Mouse (Mus musculus) heart, postnatal 10 days (tissue): Measurements from ENCODE around the gene Ctrb1. TPM values are rescaled to one million over a fixed set of nuclear protein-coding genes. Genes with fewer than 3 reads are reported as not detected.

Experiments used
- DNase-seq, 2 experiments: peaks; one replicate each; pipeline ENCODE4 v3.0.0; 2021
- intact Hi-C: fragments of 180-260 bp; cut with DNase I; formaldehyde crosslinking; loops from one replicate; pipeline ENCODE4 v1.15.1; 2025
- total RNA-seq, 2 experiments: library from RNA; stranded (reverse); gene quantifications; 2 replicates each; pipeline ENCODE4 v1.2.3; 2021

Ctrb1 gene
- total RNA-seq, 2 experiments from 2014 or later, result 0.40 TPM; not detected in 1

DNA sequence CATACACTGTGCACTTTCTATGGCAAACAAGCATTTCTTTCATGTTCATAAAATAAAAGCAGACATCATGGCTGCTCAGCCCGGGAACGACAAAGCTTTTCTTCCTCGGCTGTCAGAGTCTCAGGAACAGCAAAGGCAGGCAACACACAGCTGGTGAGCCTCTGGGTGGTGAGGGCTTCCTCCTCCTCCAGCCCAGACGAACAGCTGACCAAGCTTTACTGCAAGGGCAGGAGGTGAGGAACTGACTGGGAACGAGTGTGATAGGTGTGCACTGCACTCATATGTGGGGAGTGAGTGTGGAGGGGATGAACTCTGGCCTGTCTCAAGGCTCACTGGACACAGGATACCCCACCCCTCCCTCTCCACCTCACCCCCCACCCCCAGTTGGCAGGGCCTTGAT is 28.1 kb upstream of the Ctrb1 start:
- intact Hi-C loops, result no loop called here
- no peak for DNase-seq

DNA sequence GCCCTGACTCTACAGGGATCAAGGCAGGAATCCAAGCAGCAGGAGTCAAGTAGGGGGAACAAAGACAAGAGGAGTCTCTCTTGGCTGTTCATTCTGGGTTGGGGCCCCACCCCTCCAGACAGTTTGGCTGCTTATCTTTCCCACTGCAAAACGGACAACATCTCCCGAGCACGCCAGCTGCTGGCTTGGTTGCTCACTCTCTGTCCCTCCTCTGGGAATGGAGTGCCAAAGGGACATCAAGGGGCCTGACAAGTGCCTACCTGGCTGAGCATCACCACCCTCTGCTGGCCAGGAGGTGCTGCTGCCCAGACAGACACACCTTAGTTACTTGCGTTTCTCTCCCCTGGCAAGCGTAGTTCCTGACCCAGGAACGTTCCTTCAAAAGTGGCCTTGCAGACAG is 27.1 kb upstream of the Ctrb1 start:
- intact Hi-C loops, result no loop called here
- DNase-seq, result peak; percentile 73 to 75

DNA sequence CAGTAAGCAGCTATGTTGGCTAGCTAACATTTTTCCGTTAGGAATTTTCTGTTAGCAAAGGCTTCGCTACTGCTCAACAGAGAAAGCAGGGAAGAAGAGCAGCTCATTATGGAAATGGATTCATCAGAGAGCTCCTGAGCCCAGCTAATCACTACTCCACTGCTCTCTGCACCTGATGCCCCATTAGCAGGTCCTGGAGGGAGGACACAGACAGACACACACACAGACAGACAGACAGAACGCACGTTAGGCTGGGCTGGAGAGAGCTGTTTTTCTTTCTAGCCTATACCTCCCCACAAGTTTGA is 26.6 kb upstream of the Ctrb1 start:
- DNase-seq, result no peak
- intact Hi-C loops, result no loop called here

DNA sequence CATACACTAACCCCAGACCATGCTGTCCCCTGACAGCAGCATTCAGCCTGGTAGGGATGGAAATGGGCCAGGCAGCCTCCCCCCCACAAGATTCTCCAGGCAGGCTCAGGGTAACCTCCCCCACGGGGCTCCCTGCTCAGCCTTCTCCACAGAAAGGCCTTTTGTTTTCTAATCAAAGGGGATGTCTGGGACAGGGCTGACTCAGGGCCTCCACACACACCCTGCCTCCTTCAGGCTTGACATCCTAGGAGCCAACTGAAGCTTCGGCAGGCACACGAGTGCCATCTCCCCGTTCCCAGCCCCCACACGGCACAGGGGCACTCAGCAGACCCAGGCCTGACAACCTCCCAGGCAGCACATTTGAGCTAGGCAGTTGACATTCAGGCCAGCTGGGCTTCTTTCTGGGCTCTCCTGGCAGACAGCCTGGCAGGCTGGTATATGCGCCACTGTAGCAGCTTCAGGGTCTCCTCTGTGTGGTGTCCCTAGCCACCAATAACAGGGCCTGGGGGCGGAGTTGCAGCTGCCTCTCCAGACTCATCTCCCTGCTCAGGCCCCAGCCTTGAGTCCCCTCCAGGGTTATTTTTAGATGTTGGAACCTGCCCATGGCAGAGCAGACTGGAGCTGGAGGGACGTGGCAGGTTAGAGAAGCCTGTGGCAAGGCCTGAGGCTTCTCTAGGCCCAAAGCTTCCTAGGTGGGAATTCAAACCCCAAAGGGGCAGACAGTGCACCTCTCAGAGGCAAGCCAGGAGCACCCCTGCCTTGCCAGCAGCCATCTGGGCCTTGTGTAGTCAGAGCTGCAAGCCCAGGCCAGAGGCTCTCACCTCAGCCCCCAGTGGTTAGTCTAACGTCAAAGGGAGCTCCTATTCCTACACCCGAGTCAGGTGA is 26.0 kb upstream of the Ctrb1 start:
- intact Hi-C loops, result no loop called here
- DNase-seq, result peak; percentile 94 to 95

DNA sequence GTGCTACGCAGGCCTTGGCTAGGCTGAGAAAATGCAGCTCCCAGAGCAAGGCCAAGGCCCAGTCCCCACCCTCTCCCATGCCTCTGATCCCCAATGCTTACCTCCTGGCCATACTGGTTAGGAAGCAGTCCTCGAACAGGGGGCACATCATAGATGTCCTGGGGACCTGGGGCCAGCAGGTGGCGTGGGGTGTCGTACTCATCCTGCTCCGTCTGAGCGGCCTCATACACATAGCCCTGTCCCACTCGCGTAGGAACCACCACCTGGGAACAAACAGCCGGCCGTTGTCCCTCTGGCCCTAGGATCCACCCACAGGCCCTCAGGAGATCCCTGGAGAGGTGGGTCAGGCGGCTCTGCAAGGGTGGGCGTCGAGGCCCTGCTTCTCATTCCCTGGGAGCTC is 24.7 kb upstream of the Ctrb1 start:
- intact Hi-C loops, result no loop called here

DNA sequence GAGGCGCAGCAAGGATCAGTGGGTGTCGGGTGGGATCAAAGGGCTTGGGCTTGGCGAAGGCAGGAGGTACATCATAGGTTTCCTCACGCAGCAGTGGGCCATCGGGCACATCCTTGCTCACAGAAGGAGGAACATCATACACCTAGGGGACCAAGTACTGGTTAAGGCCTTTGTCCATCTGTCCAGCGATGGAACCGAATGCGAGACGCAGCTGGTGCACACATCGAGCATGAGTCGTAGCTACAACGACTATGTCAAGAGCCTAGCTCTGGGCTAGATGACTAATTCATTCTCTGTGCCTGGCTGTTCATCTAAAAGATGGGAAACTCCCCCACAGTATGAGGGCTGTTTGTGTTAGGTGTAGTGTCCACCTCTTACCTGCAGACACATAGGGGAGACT is 23.5 kb upstream of the Ctrb1 start:
- no peak for DNase-seq
- intact Hi-C loops, result no loop called here

More for the DNA sequence above, 24.7 kb upstream of the Ctrb1 start:
- DNase-seq, result no peak

DNA sequence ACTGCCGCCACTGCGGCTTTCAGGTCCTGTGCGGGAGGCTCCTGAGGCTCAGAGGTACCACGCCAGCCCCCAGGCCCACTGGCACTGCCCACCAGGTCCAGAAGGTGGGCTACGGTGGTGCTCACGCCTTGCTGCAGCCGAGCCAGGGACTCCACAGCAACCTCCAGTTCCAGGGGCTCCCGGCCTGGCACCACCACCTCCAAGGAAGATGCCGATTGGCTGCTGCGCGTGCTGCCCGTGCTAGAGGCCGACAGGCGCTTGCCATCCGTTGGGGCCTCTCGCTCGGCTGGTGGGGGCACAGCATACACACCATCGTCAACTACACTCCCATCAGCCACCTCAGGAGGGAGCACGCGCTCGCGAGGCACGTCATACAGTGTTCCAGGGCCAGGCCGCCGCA is 23.0 kb upstream of the Ctrb1 start:
- intact Hi-C loops, result loop anchor here (2.0 kb wide), 2 partner anchors 35 to 99 kb away; no protein-coding TSS in a partner anchor
- no peak for DNase-seq

DNA sequence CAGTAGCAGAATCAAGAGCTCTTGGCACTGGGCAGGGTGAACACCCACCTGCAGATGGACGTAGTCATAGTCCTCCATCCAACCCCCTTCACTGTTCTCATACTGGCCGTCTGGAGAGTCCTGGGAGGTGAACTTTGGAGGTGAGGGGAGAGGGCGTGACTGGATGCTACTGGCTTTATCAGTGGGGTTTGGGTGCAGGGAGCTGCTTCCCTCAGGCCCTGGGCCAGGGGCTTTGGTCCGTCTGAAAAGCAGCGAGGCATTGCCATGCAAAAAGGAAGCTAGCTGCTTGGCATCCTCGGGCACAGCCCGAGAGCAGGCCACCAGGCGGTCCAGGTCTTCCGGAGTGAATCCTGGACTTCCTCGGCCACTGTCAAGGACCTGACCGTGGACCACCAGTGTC is 22.5 kb upstream of the Ctrb1 start:
- intact Hi-C loops, result loop anchor here (2.0 kb wide), 2 partner anchors 34 to 100 kb away; no protein-coding TSS in a partner anchor
- no peak for DNase-seq

DNA sequence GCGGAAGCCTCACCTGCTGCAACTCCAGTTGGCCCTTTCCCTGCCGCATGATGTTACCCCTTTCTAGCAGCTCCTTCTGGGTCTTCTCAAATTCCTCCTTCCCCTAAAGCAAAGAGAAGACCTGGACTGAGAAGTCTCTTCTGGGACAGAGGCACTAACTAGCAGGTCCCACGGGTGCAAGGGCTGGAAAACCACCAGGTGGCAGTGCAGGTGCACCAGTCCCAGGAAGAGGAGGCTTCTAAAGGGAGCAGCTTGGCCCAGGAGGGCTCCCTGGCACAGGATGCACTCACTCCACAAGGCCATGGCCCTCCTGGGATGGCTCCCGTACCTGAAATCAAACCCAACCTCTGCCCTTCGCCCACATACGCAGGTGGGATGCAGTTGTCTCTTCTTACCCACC is 21.8 kb upstream of the Ctrb1 start:
- intact Hi-C loops, result loop anchor here (2.0 kb wide), 2 partner anchors 34 to 100 kb away; no protein-coding TSS in a partner anchor
- DNase-seq, result peak; percentile 77 to 85

DNA sequence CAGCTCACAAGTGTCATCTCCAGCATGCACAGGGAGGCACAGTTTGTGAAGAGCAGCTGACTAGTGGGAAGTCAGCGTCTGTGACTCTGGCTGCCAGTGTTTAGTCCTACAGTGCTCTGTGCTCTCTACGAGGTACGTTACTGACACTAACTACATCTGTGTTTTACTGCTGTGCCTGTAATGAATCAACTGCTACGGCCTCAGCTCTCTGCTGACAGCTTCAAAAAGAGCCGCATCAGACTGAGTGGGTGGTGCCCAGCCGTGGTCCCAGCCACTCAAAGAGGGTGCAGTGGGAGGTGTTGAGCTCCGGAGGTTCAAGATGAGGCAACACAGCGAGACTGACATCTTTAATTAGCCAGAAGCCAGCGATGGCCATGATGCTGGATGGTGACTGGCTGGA is 21.3 kb upstream of the Ctrb1 start:
- intact Hi-C loops, result loop anchor here (2.0 kb wide), 2 partner anchors 33 to 101 kb away; no protein-coding TSS in a partner anchor
- no peak for DNase-seq

DNA sequence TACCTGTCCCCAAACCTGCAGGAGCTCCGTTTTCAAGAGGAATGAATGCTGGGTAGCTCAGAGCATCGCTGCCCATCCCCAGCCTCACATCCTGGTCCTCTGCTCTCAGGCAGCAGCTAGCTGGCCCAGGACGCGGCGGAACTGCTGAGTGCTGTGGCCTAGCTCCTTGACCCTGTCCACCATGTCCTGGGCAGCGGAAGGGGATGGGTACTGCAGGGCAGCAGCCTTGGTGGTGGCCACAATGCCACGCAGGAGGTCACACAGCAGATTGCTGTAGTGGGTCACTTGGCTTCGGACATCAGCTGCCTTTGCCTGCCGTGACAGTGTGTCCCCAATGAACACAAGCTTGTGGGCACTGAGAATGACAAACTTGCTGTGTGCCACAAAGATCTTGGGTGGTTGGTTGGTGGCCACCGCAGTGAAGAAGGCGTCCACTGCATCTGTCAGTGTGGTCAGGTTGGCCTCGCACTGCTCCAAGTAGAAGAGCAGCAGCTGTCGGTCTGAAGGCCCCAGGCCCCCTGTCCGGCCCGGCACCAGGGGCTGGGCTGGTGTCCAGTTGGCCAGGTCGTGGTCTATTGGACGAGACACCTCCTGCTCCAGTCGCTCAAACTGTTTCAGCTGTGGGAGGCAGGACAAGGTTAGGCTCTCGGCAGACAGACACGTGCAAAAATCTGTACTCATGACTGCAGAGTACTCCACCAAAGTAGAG is 20.1 kb upstream of the Ctrb1 start:
- no peak for DNase-seq
- intact Hi-C loops, result no loop called here

DNA sequence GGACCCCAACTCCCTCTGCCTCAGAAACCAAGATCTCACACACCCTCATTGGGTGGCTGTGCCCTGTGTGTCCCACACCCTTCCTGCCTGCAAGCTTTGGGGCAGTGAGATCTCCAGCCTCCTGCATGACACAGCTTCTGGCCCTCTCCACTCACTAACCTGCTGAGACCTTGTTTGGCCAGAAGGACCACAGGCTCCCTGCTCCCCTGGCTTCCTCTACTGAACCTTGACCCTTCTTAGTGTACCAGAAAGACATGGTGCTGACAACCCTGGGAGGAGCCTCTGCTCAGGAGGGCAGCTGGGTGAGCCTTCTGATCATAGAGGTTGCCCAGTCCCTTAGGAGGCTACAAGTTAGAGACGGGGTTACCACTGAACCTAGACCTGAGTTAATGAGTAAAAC is 18.4 kb upstream of the Ctrb1 start:
- intact Hi-C loops, result no loop called here
- no peak for DNase-seq

DNA sequence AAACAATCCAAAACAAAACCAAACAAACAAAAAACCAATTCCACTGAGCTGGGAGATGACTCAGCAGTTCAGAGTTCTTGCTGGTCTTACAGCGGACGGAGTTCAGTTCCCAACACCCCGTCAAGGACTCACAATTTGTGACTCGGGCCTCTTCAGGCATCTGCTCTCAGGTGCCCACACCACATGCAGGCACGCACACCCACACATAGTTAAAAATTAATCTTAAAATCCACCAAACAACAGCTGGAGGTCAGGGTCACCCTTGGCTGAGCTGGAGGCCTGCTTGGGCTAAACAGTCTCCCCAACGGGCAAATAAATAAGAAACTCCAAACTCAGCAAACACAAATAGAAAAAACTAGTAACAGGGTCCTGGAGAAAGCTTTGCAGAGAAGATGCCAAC is 17.5 kb upstream of the Ctrb1 start:
- no peak for DNase-seq
- intact Hi-C loops, result no loop called here

DNA sequence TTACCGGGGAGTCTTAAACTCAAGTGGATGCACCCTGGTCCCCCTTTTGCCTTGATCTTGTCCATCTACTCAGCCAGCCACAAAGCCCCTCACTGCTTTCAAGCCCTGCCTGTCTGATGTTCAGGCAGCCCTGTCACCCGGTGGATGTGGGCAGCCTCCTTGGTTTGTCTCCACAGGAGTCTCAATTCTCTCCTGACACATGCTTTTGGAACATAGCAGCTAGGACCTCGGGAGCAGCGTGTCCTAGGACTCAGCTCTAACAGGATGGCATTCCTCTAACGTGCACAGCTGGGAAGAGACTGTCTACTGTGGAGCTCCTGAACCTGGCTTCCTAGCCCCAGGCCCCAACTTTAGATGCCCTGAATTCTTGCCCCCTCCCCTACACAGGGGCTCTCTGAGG is 14.9 kb upstream of the Ctrb1 start:
- DNase-seq, result no peak
- intact Hi-C loops, result no loop called here

DNA sequence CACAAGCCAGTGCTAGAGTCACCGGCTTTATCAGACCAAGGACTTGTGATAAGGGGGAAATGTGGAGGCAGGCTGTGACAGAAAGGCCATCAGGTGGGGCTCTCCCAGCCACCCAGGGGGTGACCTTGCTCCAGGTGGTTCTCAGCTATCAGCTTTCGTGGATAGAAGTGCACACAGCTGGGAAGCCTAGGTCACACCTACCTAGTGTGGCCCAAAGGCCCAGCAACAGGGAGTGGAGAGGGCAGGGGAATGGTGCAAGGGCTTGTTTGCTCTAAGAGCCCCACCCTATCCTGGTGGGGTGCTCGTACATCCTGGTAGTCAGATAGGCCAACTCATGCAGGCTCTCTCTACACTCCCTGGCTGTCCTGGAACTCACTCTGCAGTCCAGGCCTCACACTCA is 14.4 kb upstream of the Ctrb1 start:
- intact Hi-C loops, result no loop called here

DNA sequence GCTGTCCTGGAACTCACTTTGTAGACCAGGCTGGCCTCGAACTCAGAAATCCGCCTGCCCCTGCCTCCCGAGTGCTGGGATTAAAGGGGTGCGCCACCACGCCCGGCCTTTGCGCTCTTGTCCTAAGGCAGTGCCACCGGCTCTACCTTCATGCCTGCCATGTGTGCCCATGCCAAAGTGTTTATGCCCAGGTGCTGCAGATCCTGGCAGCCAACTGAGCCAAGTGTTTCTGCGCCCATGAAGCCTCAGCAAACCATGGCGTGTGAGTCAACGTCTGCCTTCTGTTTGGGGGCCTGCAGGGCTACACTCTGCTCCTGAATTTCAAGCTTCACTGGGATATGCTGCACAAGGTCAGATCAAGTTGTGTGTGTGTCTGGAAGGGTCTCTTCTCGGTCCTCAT is 13.8 kb upstream of the Ctrb1 start:
- intact Hi-C loops, result no loop called here
- DNase-seq, result no peak

More for the DNA sequence above, 14.4 kb upstream of the Ctrb1 start:
- no peak for DNase-seq

DNA sequence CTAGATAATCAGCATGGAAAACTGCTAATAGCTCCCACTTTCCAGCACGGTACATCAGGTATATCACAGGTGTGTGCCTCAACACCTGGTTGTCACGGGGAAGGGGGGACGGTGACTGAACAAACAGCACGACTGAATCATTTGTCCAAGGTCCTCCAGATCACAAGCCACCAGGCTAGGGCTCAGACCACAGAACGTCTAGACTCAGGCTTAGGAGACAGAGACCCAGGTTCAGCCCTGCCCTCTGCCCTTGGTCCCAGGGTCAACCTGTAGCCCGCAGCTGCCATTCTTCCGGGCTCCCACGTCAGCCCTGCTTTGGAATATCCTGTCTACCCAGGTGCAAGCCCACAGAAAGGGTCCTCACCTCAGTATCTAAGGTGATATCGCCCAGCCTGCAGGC is 10.6 kb upstream of the Ctrb1 start:
- intact Hi-C loops, result no loop called here
- DNase-seq, result no peak

DNA sequence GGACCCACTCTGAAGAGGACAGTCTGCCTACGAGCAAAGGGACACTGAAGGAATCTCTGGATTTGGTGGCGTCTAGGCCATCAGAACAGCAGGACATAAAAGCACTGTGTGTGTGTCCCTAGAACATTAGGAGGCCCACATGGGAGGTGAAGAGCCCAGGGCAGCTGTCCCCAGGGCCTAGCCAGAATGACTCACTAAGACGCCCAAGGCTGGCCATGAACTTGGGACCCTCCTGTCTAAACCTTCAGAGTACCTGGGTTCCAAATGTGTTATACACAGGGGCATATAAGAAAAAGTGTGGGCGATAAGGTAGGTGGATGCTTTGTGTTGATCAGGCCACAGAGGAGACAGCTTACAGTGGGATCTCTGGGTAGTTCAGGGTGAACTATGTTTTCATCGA is 9.9 kb upstream of the Ctrb1 start:
- DNase-seq, result no peak
- intact Hi-C loops, result no loop called here

DNA sequence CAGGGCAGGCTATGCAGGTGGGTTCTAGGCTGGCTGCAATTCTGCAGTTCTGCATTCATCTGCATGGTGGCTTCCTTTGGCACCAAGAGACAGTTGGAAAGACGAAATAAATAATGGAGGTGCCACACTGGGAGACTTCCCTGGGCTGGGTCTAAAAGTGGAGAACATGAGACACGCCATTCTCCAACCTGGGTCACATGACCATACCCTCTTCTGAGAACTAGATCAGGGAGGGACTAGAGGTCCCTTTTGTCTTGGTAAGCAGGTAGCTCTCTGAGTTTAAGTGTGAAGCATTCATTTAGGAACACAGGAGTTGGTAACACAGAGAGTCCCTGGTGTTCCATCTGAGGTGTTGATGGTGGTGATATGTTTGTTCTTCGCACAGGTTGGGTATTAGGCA is 9.4 kb upstream of the Ctrb1 start:
- DNase-seq, result no peak
- intact Hi-C loops, result no loop called here

DNA sequence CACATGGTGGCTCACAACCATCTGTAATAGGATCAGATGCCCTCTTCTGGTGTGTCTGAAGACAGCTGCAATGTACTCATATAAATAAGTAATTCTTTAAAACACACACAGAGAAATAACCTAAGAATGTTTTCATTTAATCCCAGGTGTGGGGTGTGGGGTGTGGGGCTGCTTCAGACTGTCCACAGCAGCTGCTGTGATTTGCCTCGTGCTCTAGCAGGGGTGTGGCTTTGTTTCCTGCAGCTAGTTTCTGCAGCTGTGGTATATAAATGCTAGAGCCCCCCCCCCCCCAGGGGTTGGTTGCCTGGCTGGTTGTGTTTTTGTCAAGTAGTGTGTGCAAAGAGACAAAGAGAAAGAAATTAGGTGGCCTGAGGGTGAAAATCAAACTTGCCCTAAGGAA is 8.2 kb upstream of the Ctrb1 start:
- intact Hi-C loops, result no loop called here
- no peak for DNase-seq

DNA sequence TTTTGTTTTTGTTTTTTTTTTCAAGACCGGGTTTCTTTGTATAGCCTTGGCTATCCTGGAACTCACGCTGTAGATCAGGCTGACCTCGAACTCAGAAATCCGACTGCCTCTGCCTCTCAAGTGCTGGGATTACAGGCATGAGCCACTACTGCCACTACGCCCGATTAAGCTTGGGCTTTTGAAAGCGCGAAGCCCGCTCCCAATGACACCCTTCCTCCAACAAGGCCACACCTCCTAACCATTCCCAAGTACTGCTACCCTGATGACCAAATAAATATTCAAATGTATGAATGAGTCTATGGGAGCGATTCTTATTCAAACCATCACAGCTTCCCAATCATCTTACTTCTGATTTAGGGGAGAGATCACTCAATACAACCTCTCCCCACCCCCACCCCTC is 6.8 kb upstream of the Ctrb1 start:
- intact Hi-C loops, result no loop called here
- no peak for DNase-seq

DNA sequence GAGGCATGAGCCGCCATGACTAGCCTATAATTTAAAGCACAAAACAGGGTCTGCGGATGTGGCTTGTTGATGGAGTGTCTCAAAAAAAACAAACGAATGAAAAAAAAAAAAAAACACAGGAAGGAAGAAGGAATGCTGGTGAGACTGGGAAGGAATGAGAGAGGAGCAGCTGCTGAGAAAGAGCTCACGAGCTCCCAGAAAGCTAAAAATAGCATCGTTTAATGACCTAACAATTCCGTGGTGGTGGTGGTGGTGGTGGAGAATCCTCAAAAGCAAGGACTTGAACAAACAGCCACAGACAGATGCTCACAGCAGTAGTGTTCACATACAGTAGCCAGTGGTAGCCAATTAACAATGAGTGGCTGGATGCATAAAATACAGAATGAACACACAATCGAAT is 4.6 kb upstream of the Ctrb1 start:
- intact Hi-C loops, result no loop called here

More for the DNA sequence above, 4.6 kb upstream of the Ctrb1 start:
- DNase-seq, result no peak
